Mouse (Mus musculus): ENCODE measurements at regions not wholly inside any gene's neighbourhood (a gene's known extent, or its start where the extent isn't known, plus 50 kb on each side); places are given as distances from the start of the nearest gene placed in this dataset.

GRCm38 (mm10) chr6:66268427-66268826, 266.8 kb upstream of the Mad2l1 start:
- H3K27ac ChIP-seq (replicated peaks; ENCODE audit: low read depth, low read length): no peak overlapping the region
- no peaks in the 10 kb centered on the region for H3K9me3 ChIP-seq (ENCODE audit: control insufficient read depth, low read length)
- WGBS: 28% methylated on average over 3 of the region's 3 CpGs
- H3K36me3 ChIP-seq (ENCODE audit: control insufficient read depth, insufficient read depth, low read length): no peaks in the 10 kb centered on the region
- no peaks in the 10 kb centered on the region for H3K27me3 ChIP-seq (ENCODE audit: control insufficient read depth, insufficient read depth, low read length)
- DNase-seq (ENCODE audit: low spot score) (peak; percentile 83), ATAC-seq (ENCODE audit: low FRiP score, low read depth) (peak; percentile 67)
- TF ChIP-seq POLR2A (IDR thresholded peaks at IDR 0.05; ENCODE audit: borderline replicate concordance, extremely low read depth, insufficient read depth, insufficient read length): no peak
- no peak overlapping the region for H3K4me2 ChIP-seq (replicated peaks; ENCODE audit: low read depth, low read length, severe bottlenecking)
- no peak overlapping the region for H3K9ac ChIP-seq (ENCODE audit: low read depth, low read length, severe bottlenecking)
- H3K4me3 ChIP-seq (replicated peaks; ENCODE audit: low read length): no peak overlapping the region
- 0 out of 2 replicates have a peak, but pooled peaks cover 10% of the 10 kb centered on the region for H3K4me1 ChIP-seq (ENCODE audit: control insufficient read depth, insufficient read depth, low read length)

GRCm38 (mm10) chr6:66271414-66272206, 263.6 kb upstream of the Mad2l1 start:
- H3K4me3 ChIP-seq (replicated peaks; ENCODE audit: low read length): no peak overlapping the region
- WGBS: 90% methylated on average over 6 of the region's 6 CpGs
- no peak overlapping the region for H3K4me2 ChIP-seq (replicated peaks; ENCODE audit: low read depth, low read length, severe bottlenecking)
- H3K4me1 ChIP-seq (ENCODE audit: control insufficient read depth, insufficient read depth, low read length): 0 out of 2 replicates have a peak, but pooled peaks cover 6% of the 10 kb centered on the region
- H3K9ac ChIP-seq (ENCODE audit: low read depth, low read length, severe bottlenecking): no peak overlapping the region
- no peak for DNase-seq (ENCODE audit: low spot score)
- no peak overlapping the region for H3K27ac ChIP-seq (replicated peaks; ENCODE audit: low read depth, low read length)
- no peaks in the 10 kb centered on the region for H3K27me3 ChIP-seq (ENCODE audit: control insufficient read depth, insufficient read depth, low read length)
- no peaks in the 10 kb centered on the region for H3K36me3 ChIP-seq (ENCODE audit: control insufficient read depth, insufficient read depth, low read length)
- H3K9me3 ChIP-seq (ENCODE audit: control insufficient read depth, low read length): no peaks in the 10 kb centered on the region
- no peak for TF ChIP-seq POLR2A (IDR thresholded peaks at IDR 0.05; ENCODE audit: borderline replicate concordance, extremely low read depth, insufficient read depth, insufficient read length)
- no peak for ATAC-seq (ENCODE audit: low FRiP score, low read depth)

GRCm38 (mm10) chr6:66272216-66272615, 263.0 kb upstream of the Mad2l1 start:
- TF ChIP-seq POLR2A (IDR thresholded peaks at IDR 0.05; ENCODE audit: borderline replicate concordance, extremely low read depth, insufficient read depth, insufficient read length): no peak
- H3K27ac ChIP-seq (replicated peaks; ENCODE audit: low read depth, low read length): no peak overlapping the region
- DNase-seq (ENCODE audit: low spot score) (no peak), ATAC-seq (ENCODE audit: low FRiP score, low read depth) (no peak)
- no peak overlapping the region for H3K9ac ChIP-seq (ENCODE audit: low read depth, low read length, severe bottlenecking)
- no peaks in the 10 kb centered on the region for H3K9me3 ChIP-seq (ENCODE audit: control insufficient read depth, low read length)
- 98% methylated on average over 2 of the region's 2 CpGs for WGBS
- H3K4me2 ChIP-seq (replicated peaks; ENCODE audit: low read depth, low read length, severe bottlenecking): no peak overlapping the region
- H3K4me3 ChIP-seq (replicated peaks; ENCODE audit: low read length): no peak overlapping the region
- H3K4me1 ChIP-seq (ENCODE audit: control insufficient read depth, insufficient read depth, low read length): 0 out of 2 replicates have a peak, but pooled peaks cover 6% of the 10 kb centered on the region
- no peaks in the 10 kb centered on the region for H3K27me3 ChIP-seq (ENCODE audit: control insufficient read depth, insufficient read depth, low read length)
- no peaks in the 10 kb centered on the region for H3K36me3 ChIP-seq (ENCODE audit: control insufficient read depth, insufficient read depth, low read length)

- Histone ChIP-seq H3K9me3 (ENCODE audit: control insufficient read depth, low read length) (no peaks in the 10 kb centered on the region), H3K4me1 (ENCODE audit: control insufficient read depth, insufficient read depth, low read length) (no peaks in the 10 kb centered on the region), H3K27me3 (ENCODE audit: control insufficient read depth, insufficient read depth, low read length) (no peaks in the 10 kb centered on the region), H3K4me3 (replicated peaks; ENCODE audit: low read length) (no peak overlapping the region), H3K36me3 (ENCODE audit: control insufficient read depth, insufficient read depth, low read length) (no peaks in the 10 kb centered on the region), H3K9ac (ENCODE audit: low read depth, low read length, severe bottlenecking) (no peak overlapping the region), H3K27ac (replicated peaks; ENCODE audit: low read depth, low read length) (no peak overlapping the region), H3K4me2 (replicated peaks; ENCODE audit: low read depth, low read length, severe bottlenecking) (no peak overlapping the region)
- no peak for TF ChIP-seq POLR2A (IDR thresholded peaks at IDR 0.05; ENCODE audit: borderline replicate concordance, extremely low read depth, insufficient read depth, insufficient read length)
- WGBS: 86% methylated on average over 4 of the region's 4 CpGs
- no peak for DNase-seq (ENCODE audit: low spot score)
- no peak for ATAC-seq (ENCODE audit: low FRiP score, low read depth)
These were observed 260.5 kb upstream of the Mad2l1 start for GRCm38 (mm10) chr6:66274737-66275136.

- no peaks in the 10 kb centered on the region for H3K27me3 ChIP-seq (ENCODE audit: control insufficient read depth, insufficient read depth, low read length)
- no peak overlapping the region for H3K4me2 ChIP-seq (replicated peaks; ENCODE audit: low read depth, low read length, severe bottlenecking)
- no peak overlapping the region for H3K4me3 ChIP-seq (replicated peaks; ENCODE audit: low read length)
- H3K36me3 ChIP-seq (ENCODE audit: control insufficient read depth, insufficient read depth, low read length): no peaks in the 10 kb centered on the region
- no peak for DNase-seq (ENCODE audit: low spot score)
- no peak for ATAC-seq (ENCODE audit: low FRiP score, low read depth)
- no peak overlapping the region for H3K9ac ChIP-seq (ENCODE audit: low read depth, low read length, severe bottlenecking)
- no peak overlapping the region for H3K27ac ChIP-seq (replicated peaks; ENCODE audit: low read depth, low read length)
- no peaks in the 10 kb centered on the region for H3K9me3 ChIP-seq (ENCODE audit: control insufficient read depth, low read length)
- TF ChIP-seq POLR2A (IDR thresholded peaks at IDR 0.05; ENCODE audit: borderline replicate concordance, extremely low read depth, insufficient read depth, insufficient read length): no peak
- no peaks in the 10 kb centered on the region for H3K4me1 ChIP-seq (ENCODE audit: control insufficient read depth, insufficient read depth, low read length)
- 84% methylated on average over 8 of the region's 8 CpGs for WGBS
These were observed 254.5 kb upstream of the Mad2l1 start for GRCm38 (mm10) chr6:66280701-66281100.

All from limb, embryonic 14.5 days (tissue).